Mouse (Mus musculus) midbrain, embryonic 15.5 days (tissue): ENCODE results near the gene R3hdm2. TPM values are rescaled to one million over a fixed set of nuclear protein-coding genes. Genes with fewer than 3 reads are reported as not detected.

Source experiments
- ATAC-seq: fragments of 200-750 bp; cut with Nextera tagmentation; replicated peaks from 2 replicates; pipeline ENCODE4 v1.8.0; 2017; ENCODE audit warnings: moderate TSS enrichment
- H3K27ac ChIP-seq: fragments of 300-500 bp; sonication (generic); 2 replicates; pipeline ENCODE4 v1.5.1; 2015; ENCODE audit warnings: mild to moderate bottlenecking, inconsistent platforms
- H3K27me3 ChIP-seq: fragments of 300-500 bp; sonication (generic); replicated peaks from 2 replicates; pipeline ENCODE4 v1.6.1; 2015; ENCODE audit warnings: inconsistent platforms
- H3K36me3 ChIP-seq: fragments of 300-500 bp; sonication (generic); replicated peaks from 2 replicates; pipeline ENCODE4 v1.6.1; 2015; ENCODE audit warnings: inconsistent platforms
- H3K4me1 ChIP-seq: fragments of 300-500 bp; sonication (generic); 2 replicates; pipeline ENCODE4 v1.6.1; 2015; ENCODE audit warnings: inconsistent platforms
- H3K4me2 ChIP-seq: fragments of 300-500 bp; sonication (generic); 2 replicates; pipeline ENCODE4 v1.6.1; 2015; ENCODE audit warnings: inconsistent platforms, mild to moderate bottlenecking, moderate library complexity
- H3K4me3 ChIP-seq: fragments of 300-500 bp; sonication (generic); 2 replicates; pipeline ENCODE4 v1.5.1; 2015; ENCODE audit warnings: mild to moderate bottlenecking, inconsistent platforms
- H3K9ac ChIP-seq: fragments of 300-500 bp; sonication (generic); 2 replicates; pipeline ENCODE4 v1.6.1; 2015; ENCODE audit warnings: mild to moderate bottlenecking, inconsistent platforms
- H3K9me3 ChIP-seq: fragments of 300-500 bp; sonication (generic); 2 replicates; pipeline ENCODE4 v1.6.1; 2016; ENCODE audit warnings: inconsistent platforms
- WGBS: fragments of 180-500 bp; shearing (Covaris S2); methylation state at CpG from one replicate; pipeline ENCODE4 v1.1.7; 2015; ENCODE audit warnings: mixed read lengths; 5-methylcytosine and 5-hydroxymethylcytosine counted together
- polyA plus RNA-seq: library from polyadenylated mRNA; unstranded; fragments of >200 nt; fragmentation: Nextera tagmentation; extraction: Ambion mirVana; gene quantifications from 2 replicates; pipeline ENCODE4 v1.2.1, GENCODE M21; 2015

R3hdm2 gene
- polyA plus RNA-seq, 1 experiment from 2014 or later: 43.6 TPM

- H3K27me3 ChIP-seq: no peaks in the 10 kb centered on the region
- peaks cover 73% of the 10 kb centered on the region for H3K36me3 ChIP-seq
- H3K4me1 ChIP-seq: 0 out of 2 replicates have a peak, but pooled peaks cover 6% of the 10 kb centered on the region
- H3K4me2 ChIP-seq: no peak overlapping the region
- H3K4me3 ChIP-seq: no peak overlapping the region
- H3K9me3 ChIP-seq: no peaks in the 10 kb centered on the region
- H3K27ac ChIP-seq: no peak overlapping the region
- no peak for ATAC-seq
- no peak overlapping the region for H3K9ac ChIP-seq
- WGBS: 92% methylated on average over 7 of the region's 7 CpGs
Observed at GRCm38 (mm10) chr10:127546505-127546904, 166.4 kb downstream of the R3hdm2 start.

DNA sequence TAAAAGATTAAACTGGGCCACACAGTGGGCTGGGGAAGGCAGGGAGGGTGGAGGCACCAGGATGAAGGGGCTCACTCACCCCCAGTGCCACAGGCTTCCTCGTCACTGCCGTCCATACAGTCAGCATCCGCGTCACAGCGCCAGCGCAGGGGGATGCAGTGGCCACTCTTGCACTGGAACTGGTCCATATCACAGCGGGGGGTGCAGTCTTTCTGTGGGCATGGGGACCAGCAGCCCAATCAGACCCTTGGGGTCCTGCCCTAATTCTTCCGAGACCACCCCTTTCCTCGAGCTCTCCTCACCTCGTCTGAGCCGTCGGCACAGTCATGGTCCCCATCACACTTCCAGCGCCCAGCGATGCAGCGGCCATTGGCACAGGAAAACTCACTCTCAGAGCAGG is 168.1 kb downstream of the R3hdm2 start:
- H3K4me1 ChIP-seq: no peaks in the 10 kb centered on the region
- H3K9me3 ChIP-seq: no peaks in the 10 kb centered on the region
- H3K9ac ChIP-seq: no peak overlapping the region
- H3K27ac ChIP-seq: no peak overlapping the region
- H3K4me2 ChIP-seq: no peak overlapping the region
- no peaks in the 10 kb centered on the region for H3K27me3 ChIP-seq
- ATAC-seq: no peak
- H3K36me3 ChIP-seq: peaks cover 82% of the 10 kb centered on the region
- WGBS: 94% methylated on average over 15 of the region's 15 CpGs
- H3K4me3 ChIP-seq: no peak overlapping the region

Other genes starting within 250 kb of the R3hdm2 start
- 62.2 and 62.3 TPM in 2 replicates for gene B4galnt1, start 215.1 kb upstream of the R3hdm2 start, polyA plus RNA-seq
- gene Slc26a10, start 199.7 kb upstream of the R3hdm2 start, polyA plus RNA-seq: 0.94 and 0.98 TPM in 2 replicates
- 20.6 and 21.9 TPM in 2 replicates for gene Arhgef25, start 190.2 kb upstream of the R3hdm2 start, polyA plus RNA-seq
- 288 and 297 TPM in 2 replicates for gene Dtx3, start 184.6 kb upstream of the R3hdm2 start, polyA plus RNA-seq
- gene Pip4k2c, start 168.7 kb upstream of the R3hdm2 start, polyA plus RNA-seq: 17.9 and 18.7 TPM in 2 replicates
- 99.0 and 103 TPM in 2 replicates for gene Kif5a, start 117.0 kb upstream of the R3hdm2 start, polyA plus RNA-seq
- 355 and 362 TPM in 2 replicates for gene Dctn2, start 114.0 kb upstream of the R3hdm2 start, polyA plus RNA-seq
- gene Mbd6, start 91.3 kb upstream of the R3hdm2 start, polyA plus RNA-seq: 16.2 and 18.8 TPM in 2 replicates
- gene Mars, start 68.5 kb upstream of the R3hdm2 start, polyA plus RNA-seq: 121 and 123 TPM in 2 replicates
- gene Arhgap9, start 58.4 kb upstream of the R3hdm2 start, polyA plus RNA-seq: 0.87 and 0.99 TPM in 2 replicates
- 1.1 and 1.5 TPM in 2 replicates for gene Gli1, start 38.4 kb upstream of the R3hdm2 start, polyA plus RNA-seq
- 0.04 and 0.06 TPM in 2 replicates for gene Inhbe, start 25.9 kb upstream of the R3hdm2 start, polyA plus RNA-seq
- not detected in 2 replicates for gene Inhbc, start 9.9 kb upstream of the R3hdm2 start, polyA plus RNA-seq
- gene Stac3, start 121.4 kb downstream of the R3hdm2 start, polyA plus RNA-seq: 1.4 and 2.4 TPM in 2 replicates
- gene Ndufa4l2, start 134.6 kb downstream of the R3hdm2 start, polyA plus RNA-seq: 22.1 and 23.1 TPM in 2 replicates
- 49.4 and 50.7 TPM in 2 replicates for gene Shmt2, start 142.1 kb downstream of the R3hdm2 start, polyA plus RNA-seq
- gene Nxph4, start 154.2 kb downstream of the R3hdm2 start, polyA plus RNA-seq: 93.7 and 114 TPM in 2 replicates
- gene Lrp1, start 240.8 kb downstream of the R3hdm2 start, polyA plus RNA-seq: 117 and 119 TPM in 2 replicates